Mouse (Mus musculus): ENCODE data around the gene Pck1. TPM values are rescaled to one million over a fixed set of nuclear protein-coding genes. Genes with fewer than 3 reads are reported as not detected.
A peak's percentile ranks its signal among the peaks of the same experiment; 100 is the strongest.

Gene Pck1
- polyA plus RNA-seq, 1 experiment from 2014 or later, result not detected

DNA sequence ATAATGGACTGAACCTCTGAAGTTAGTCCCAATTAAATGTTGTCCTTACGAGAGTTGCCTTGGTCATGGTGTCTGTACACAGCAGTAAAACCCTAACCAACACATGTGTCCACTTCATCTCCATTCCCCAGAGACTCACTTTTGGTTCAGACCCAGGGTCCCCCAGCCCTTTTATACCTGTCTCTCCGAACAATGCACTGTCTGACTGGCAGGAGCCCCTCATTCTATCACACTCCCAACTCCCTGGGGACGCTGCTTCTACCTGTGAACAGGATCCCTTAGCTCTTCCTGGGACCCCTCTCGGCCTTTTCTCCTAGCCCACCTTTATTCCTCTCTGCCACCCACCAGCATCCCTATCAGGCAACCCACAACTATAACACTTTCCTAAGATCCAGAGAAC, 41.9 kb downstream of the Pck1 start:
- no peaks in the 10 kb centered on the region for H3K36me3 ChIP-seq
- no peak overlapping the region for H3K4me2 ChIP-seq
- no peaks in the 10 kb centered on the region for H3K4me1 ChIP-seq (replicated peaks)
- no peak overlapping the region for H3K9ac ChIP-seq
- H3K27me3 ChIP-seq, result 0 out of 2 replicates have a peak, but pooled peaks cover 3% of the 10 kb centered on the region
- ATAC-seq (ENCODE audit: low FRiP score), result no peak
- peaks cover 6% of the 10 kb centered on the region for H3K9me3 ChIP-seq
- H3K4me3 ChIP-seq, result no peak overlapping the region
- H3K27ac ChIP-seq, result no peak overlapping the region
- 92% methylated on average over 4 of the region's 4 CpGs for WGBS

DNA sequence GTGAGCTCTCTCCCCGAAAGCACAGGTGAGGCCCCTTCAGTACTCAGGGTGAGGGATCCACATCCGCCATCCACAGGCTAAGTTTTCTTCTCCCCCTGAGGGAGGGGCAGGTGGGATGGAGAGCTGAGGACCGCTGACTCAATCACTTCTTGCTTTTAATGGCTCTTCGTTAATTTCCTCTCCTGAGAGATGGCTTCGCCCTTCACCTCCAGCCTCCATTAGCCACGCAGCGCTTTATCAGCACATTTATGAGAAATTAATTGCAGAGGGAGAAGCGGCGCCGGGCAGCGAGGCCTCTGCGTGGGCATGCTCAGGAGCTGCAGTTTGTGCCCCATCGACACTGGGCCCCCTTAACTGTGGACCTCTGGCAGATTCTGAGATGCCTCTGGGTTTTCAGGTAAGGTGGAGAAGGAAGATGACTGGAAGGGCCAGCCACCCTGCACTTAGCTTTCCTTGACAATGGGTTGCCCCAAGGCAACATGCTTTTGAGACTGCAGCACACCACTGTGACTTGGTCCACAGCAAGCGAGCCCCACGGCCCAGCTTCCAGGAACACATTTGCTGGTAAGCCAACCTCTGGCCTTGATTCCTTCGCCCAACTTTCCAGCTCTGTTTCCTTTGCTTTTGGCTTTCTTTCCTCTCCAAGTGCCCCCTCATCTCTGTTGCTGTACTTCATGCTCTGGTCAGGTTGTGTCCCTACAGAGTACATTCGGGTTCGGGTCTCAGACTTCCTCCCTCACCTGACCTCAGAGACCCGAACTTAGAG, 50.3 kb downstream of the Pck1 start:
- ATAC-seq (ENCODE audit: low FRiP score), result no peak
- Histone ChIP-seq H3K4me3 (no peak overlapping the region), H3K4me2 (no peak overlapping the region), H3K4me1 (replicated peaks) (no peaks in the 10 kb centered on the region), H3K36me3 (no peaks in the 10 kb centered on the region), H3K9me3 (peaks cover 4% of the 10 kb centered on the region; the same call in 1 of the 2 replicates), H3K9ac (no peak overlapping the region), H3K27me3 (no peaks in the 10 kb centered on the region), H3K27ac (peak overlapping the region; percentile 42; the same call in 1 of the 2 replicates)
- 71% methylated on average over 19 of the region's 19 CpGs for WGBS

DNA sequence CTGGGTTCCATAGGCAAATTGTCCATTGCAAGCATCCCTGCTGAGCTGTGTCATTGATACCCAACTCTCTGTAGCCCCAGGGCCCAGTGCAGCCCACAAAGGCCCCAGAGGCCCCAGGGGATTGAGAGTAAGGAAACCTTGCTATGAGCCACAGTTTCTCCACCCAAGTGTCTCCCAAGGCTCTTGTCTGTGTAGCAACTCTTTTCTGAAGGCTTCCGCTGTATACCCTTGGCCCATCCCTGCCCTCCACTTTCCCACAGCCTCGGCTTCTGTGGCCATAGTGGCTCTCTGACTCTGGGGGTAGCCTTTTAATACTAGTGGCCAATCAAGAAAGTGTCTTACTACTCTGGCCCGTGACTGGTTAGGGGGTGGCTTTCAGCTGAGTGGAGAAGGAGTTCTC, 50.9 kb downstream of the Pck1 start:
- Histone ChIP-seq H3K4me1 (replicated peaks) (no peaks in the 10 kb centered on the region), H3K4me2 (no peak overlapping the region), H3K27me3 (no peaks in the 10 kb centered on the region), H3K4me3 (no peak overlapping the region), H3K9me3 (peaks cover 4% of the 10 kb centered on the region; the same call in 1 of the 2 replicates), H3K9ac (no peak overlapping the region), H3K27ac (no peak overlapping the region), H3K36me3 (no peaks in the 10 kb centered on the region)
- no peak for ATAC-seq (ENCODE audit: low FRiP score)
- WGBS, result 86% methylated on average over 3 of the region's 3 CpGs

DNA sequence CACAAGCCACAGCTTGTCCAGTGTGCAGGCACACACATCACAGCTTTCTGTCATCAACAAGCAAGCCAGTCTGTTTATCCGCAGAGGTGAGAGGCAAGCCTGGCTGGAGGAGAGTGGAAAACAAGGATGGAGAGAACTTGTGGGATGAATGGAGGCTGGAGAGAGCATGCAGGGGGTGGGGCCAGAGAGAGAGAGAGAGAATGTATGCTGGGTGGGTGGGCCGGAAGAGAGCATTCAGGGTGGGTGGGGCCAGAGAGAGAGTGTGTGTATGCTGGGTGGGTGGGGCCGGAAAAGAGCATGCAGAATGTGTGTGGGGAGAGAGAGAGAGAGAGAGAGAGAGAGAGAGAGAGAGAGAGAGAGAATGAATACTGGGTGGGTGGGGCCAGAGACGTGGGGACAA, 51.8 kb downstream of the Pck1 start:
- no peak overlapping the region for H3K4me2 ChIP-seq
- no peak overlapping the region for H3K27ac ChIP-seq
- H3K9me3 ChIP-seq, result 0 out of 2 replicates have a peak, but pooled peaks cover 2% of the 10 kb centered on the region
- H3K4me1 ChIP-seq (replicated peaks), result no peaks in the 10 kb centered on the region
- no peak overlapping the region for H3K9ac ChIP-seq
- no peaks in the 10 kb centered on the region for H3K36me3 ChIP-seq
- no peaks in the 10 kb centered on the region for H3K27me3 ChIP-seq
- no peak for ATAC-seq (ENCODE audit: low FRiP score)
- 72% methylated on average over 4 of the region's 4 CpGs for WGBS
- no peak overlapping the region for H3K4me3 ChIP-seq

DNA sequence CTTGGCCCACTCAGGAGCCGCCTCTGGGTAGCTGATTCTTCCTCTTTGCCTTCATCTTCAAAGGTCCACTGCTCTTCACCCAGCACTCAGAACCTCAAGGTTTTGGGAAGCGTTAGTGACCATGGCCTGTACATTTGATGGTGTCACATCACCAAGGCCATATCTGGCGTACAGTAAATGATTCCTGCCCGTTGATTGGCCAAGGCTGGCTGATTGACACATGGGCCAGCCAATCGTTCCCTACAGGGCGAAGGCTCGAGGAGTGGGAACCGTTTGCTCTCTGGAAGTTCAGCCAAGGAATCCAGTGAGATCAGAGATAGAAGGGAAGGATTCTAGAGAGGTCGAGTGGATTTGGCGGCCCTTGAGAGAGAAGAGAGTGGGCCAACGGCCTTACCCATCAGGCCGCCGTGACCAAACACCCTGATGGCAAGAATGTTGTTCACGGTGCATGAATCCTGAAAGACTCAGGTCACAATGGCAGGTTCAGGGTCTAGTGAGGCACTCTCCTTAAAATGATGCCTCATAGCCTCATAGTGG, 52.8 kb downstream of the Pck1 start:
- Histone ChIP-seq H3K4me2 (no peak overlapping the region), H3K27ac (no peak overlapping the region), H3K9me3 (no peaks in the 10 kb centered on the region), H3K9ac (no peak overlapping the region), H3K4me1 (replicated peaks) (no peaks in the 10 kb centered on the region), H3K4me3 (no peak overlapping the region), H3K27me3 (no peaks in the 10 kb centered on the region), H3K36me3 (no peaks in the 10 kb centered on the region)
- WGBS, result 95% methylated on average over 14 of the region's 14 CpGs
- ATAC-seq (ENCODE audit: low FRiP score), result no peak

DNA sequence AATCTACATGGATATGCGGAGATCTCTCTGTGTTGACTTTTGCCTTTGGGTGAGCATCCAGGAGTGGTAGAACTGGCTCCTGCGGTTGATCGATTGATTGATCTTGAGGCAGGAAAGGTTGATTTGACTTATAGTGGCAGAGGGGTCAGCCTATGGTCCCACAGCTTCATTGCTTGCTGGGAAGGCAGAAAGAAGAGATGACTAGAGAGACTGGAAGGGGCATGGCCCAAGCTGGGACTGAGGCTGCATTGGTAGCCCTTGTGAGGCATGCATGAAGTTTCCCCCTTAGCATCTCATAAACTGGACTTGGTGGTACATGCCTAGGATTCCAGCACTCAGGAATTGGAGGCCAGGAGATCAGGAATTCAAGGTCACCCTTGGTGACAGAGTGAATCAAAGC, 54.2 kb downstream of the Pck1 start:
- Histone ChIP-seq H3K36me3 (no peaks in the 10 kb centered on the region), H3K9ac (no peak overlapping the region), H3K27me3 (no peaks in the 10 kb centered on the region), H3K4me1 (replicated peaks) (no peaks in the 10 kb centered on the region), H3K4me3 (no peak overlapping the region), H3K4me2 (no peak overlapping the region), H3K27ac (no peak overlapping the region), H3K9me3 (no peaks in the 10 kb centered on the region)
- 97% methylated on average over 3 of the region's 3 CpGs for WGBS
- ATAC-seq (ENCODE audit: low FRiP score), result no peak

Other genes starting within 250 kb of the Pck1 start
- 12.4 and 12.5 TPM in 2 replicates for gene Bmp7, start 212.7 kb upstream of the Pck1 start, polyA plus RNA-seq (2015; fragmentation: Nextera tagmentation; extraction: Ambion mirVana)
- gene Spo11, start 175.3 kb upstream of the Pck1 start, polyA plus RNA-seq (2015; fragmentation: Nextera tagmentation; extraction: Ambion mirVana), result 0.79 and 0.87 TPM in 2 replicates
- gene Rae1, start 152.9 kb upstream of the Pck1 start, polyA plus RNA-seq (2015; fragmentation: Nextera tagmentation; extraction: Ambion mirVana), result 118 and 120 TPM in 2 replicates
- 20.6 and 22.1 TPM in 2 replicates for gene Rbm38, start 132.6 kb upstream of the Pck1 start, polyA plus RNA-seq (2015; fragmentation: Nextera tagmentation; extraction: Ambion mirVana)
- gene Ctcfl, start 33.5 kb upstream of the Pck1 start, polyA plus RNA-seq (2015; fragmentation: Nextera tagmentation; extraction: Ambion mirVana), result 0.05 and 0.08 TPM in 2 replicates
- gene Zbp1, start 65.9 kb downstream of the Pck1 start, polyA plus RNA-seq (2015; fragmentation: Nextera tagmentation; extraction: Ambion mirVana), result 0.16 and 0.29 TPM in 2 replicates
- gene Pmepa1, start 123.5 kb downstream of the Pck1 start, polyA plus RNA-seq (2015; fragmentation: Nextera tagmentation; extraction: Ambion mirVana), result 4.7 and 5.2 TPM in 2 replicates